Mouse (Mus musculus) adrenal gland, postnatal 10 days (tissue): ENCODE data around the gene Atxn7l3. TPM values are rescaled to one million over a fixed set of nuclear protein-coding genes. Genes with fewer than 3 reads are reported as not detected.
"Not testable (repeated sequence)": the region's sequence is repeated elsewhere in the genome, so short reads cannot be mapped to it uniquely, and the experiment has no call there.

Source experiments
- DNase-seq: peaks from one replicate; pipeline ENCODE4 v3.0.0; 2021; ENCODE audit warnings: mixed read lengths
- total RNA-seq, 2 experiments: library from RNA; stranded (reverse); gene quantifications; 2 replicates each; pipeline ENCODE4 v1.2.3; 2021

Atxn7l3 gene
- total RNA-seq, 2 experiments from 2014 or later = 47.2 to 51.3 TPM

- DNase-seq = peak; percentile 38
Observed at GRCm38 (mm10) chr11:102294887-102295597, 1.4 kb downstream of the Atxn7l3 start.

GRCm38 (mm10) chr11:102294416-102294815 lies 2.0 kb downstream of the Atxn7l3 start:
- no peak for DNase-seq

GRCm38 (mm10) chr11:102293971-102294370 lies 2.5 kb downstream of the Atxn7l3 start:
- DNase-seq = no peak

- no peak for DNase-seq
Observed at GRCm38 (mm10) chr11:102291051-102291535, 5.3 kb downstream of the Atxn7l3 start.

DNA sequence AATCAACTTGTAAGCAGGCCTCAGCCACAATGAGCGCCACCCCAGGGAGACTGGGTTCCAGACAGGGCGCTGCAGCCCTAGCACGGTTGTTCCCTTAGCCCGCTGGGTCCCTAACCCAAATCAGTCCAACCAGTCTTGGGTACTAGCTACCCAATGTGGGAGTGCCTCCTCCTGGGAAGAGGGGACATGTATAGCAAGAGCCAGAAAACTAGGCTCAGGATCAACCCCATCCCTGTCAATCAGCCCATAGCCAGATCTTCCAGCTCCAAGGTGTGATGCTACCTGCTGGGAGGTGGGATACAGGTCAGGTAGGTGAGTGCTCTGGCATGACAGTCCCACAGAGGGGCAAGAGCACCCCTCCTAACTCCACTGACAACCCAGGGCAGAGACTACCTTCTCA lies 6.3 kb downstream of the Atxn7l3 start:
- DNase-seq = no peak

DNA sequence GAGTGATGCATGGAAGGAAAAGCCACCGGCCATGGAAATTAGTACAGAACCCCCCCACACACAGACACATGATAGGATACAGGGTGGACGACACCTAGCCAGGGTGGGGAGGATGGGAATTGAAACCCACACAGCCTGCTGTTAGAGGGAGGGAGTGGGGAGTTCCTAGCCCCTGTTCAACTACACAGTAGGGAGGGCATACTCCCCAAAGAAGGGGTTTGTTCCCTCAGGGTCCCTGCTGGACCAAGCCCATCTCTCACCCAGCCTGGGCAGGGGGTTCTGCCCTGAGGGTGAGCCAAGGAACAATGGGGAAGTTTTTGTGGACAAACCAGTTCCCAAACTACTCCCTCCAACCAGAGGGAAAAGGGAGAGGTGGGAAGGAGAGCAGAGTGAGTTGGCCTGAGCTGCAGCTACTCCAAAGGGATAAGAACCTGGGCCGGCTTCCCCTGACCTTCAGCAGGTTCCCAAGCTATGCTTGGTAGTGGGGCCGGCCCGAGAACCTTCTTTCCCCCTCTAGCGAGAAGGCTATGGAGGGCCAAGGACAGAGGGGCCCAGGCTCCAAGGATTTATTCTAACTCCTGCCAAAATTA lies 6.8 kb downstream of the Atxn7l3 start:
- no peak for DNase-seq

DNA sequence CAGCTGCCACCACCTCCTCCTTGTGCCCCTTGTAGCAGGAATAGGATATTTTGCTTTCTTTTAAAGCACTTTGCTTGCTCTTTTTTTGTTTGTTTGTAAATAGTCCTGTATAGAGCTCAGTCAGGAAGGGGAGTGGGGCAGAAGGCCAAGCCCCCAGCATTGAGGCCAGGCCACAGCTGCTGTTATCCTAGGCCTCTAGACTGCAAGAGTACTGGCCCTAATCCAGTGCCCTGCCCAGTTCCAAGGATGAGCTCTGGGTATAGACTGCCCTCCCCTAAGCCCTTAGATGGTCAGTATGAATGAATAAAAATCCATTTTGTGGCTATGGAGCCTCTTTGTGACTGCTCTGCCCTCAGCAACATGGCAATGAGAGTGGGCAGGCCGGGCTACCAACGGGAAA lies 7.5 kb downstream of the Atxn7l3 start:
- peak; percentile 41 for DNase-seq

DNA sequence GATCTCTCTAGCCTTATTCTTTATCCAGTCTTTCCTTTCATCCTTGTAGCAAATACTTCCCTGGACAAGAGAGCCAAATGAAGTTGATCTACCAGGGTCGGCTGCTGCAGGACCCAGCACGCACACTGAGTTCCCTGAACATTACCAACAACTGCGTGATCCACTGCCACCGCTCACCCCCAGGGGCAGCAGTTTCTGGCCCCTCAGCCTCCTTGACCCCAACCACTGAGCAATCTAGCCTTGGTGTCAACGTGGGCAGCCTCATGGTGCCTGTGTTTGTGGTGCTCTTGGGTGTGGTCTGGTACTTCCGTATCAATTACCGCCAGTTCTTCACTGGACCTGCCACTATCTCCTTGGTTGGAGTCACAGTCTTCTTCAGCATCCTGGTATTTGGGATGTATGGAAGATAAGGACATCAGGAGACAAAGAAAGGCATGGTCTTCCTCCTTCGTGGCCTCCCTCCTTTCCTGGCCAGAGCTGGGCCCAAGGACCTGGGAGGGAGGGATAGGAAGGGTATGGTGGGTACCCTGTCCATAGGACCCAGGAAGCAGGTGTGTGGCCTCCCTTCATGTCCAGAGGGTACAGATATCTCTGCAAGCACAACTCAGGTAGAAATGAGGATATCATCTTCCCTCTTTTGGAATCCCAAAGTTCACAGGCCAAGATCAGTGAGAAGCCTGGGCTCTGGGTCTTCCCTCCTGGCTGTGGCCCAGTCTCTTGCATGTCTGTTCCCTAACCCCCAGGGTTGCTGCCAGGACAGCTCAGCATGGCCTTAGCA lies 8.2 kb downstream of the Atxn7l3 start:
- no peak for DNase-seq

GRCm38 (mm10) chr11:102287485-102287884 lies 8.9 kb downstream of the Atxn7l3 start:
- no peak for DNase-seq

- no peak for DNase-seq
Observed at GRCm38 (mm10) chr11:102285095-102285834, 11.2 kb downstream of the Atxn7l3 start.

DNA sequence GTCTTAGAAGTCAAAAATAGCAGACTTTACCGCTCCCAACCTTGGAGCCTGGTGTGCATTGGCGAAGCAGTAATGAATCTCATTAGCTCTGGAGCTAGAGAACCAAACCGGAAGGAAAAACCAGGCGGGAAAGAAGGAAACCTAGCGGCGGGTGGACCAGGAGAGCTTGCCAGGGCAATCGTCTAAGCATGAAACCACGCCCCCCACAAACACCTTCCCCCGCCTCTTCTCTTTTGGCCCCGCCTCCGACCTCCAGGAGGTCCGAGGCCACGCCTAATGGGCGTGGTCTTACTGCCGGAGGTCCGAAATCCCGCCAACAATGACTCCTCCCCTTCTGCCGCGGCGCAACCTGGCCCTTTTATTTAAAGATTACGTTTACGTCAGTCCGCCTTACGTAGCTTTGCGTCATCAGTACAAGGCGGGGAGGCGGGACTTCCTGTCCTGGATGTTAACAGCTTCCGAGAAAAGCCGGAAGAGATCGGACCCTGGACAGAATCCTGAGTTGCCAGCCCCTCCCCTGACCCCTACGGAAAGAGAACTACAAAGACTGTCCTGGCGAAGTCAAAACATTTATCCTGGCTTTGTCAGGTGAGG lies 11.8 kb downstream of the Atxn7l3 start, which contains the start of gene Tmub2:
Gene Tmub2 (plus strand): TSS at position 431 of the 594 bp plus-strand sequence.
- peak; percentile 96 for DNase-seq

- no peak for DNase-seq
Observed at GRCm38 (mm10) chr11:102283922-102284321, 12.5 kb downstream of the Atxn7l3 start.

DNA sequence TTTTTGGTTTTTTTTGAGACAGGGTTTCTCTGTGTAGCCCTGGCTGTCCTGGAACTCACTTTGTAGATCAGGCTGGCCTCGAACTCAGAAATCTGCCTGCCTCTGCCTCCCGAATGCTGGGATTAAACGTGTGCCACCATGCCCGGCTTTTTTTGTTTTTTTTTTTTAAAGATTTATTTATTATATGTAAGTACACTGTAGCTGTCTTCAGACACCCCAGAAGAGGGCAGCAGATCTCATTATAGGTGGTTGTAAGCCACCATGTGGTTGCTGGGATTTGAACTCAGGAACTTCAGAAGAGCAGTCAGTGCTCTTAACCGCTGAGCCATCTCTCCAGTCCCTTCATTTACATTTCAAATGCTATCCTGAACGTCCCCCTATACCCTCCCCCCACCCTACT lies 16.2 kb downstream of the Atxn7l3 start:
- not testable (repeated sequence) for DNase-seq

DNA sequence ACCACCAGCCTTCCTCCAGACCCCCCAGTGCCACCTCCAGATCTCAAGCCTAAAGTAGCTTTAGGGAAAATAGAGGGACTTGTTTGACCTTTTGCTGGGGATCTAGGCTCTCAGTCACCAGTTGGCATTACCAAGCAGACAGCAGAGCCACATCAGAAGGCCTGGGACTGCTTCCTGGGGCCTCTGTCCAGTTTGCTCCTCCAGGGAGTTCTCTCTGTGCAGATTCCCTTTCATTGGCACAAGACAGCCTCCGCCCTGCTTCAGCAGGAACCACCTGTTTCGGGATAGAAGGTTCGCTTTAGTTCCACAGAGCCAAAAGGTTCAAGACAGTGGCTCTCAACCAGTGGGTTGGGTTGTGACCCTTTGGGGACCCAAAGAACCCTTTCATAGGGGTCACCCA lies 16.8 kb downstream of the Atxn7l3 start:
- DNase-seq = no peak

- DNase-seq = no peak
Observed at GRCm38 (mm10) chr11:102277754-102278153, 18.7 kb downstream of the Atxn7l3 start.

GRCm38 (mm10) chr11:102276411-102276915 lies 20.0 kb downstream of the Atxn7l3 start:
- peak; percentile 58 for DNase-seq

- no peak for DNase-seq
Observed at GRCm38 (mm10) chr11:102268520-102269244, 27.7 kb downstream of the Atxn7l3 start, which contains the start of gene Asb16. Gene Asb16 (plus strand): TSS chr11:102268743.

- DNase-seq = peak; percentile 83
Observed at GRCm38 (mm10) chr11:102267480-102267879, 29.0 kb downstream of the Atxn7l3 start.

DNA sequence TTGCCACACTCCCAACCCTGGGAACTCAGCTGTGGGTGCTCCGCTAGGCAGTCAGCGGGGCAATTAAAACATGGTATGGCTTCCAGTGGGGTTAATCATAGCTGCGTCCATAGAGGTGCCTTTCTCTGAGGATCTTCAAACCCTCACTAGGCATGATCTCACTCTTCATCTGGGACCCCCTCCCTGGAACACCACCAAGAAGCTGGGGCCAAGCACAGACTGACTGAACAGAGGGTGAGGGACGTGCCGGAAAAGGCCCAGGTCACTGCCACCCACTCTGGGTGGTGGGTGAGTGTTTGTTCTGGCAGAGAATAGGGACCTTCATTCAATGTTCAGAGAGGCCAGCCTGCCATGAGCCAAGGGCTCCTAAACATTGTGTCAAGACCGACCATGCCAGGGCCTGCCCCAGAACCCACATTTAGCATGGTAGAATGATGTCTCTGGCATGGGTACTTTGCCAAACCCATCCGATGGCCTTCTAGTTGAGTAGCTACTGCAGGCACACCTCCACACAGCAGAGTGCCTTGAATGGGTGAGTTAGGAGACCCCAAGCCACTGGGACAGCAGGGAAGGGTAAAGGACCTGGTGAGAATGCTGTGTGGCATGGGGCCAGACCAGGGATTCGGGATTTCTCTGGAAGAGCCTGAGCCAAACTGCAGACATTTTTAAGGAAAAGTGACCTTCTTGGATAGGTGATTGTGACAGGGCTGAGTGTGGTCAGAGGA lies 29.6 kb downstream of the Atxn7l3 start:
- no peak for DNase-seq

GRCm38 (mm10) chr11:102265816-102266215 lies 30.6 kb downstream of the Atxn7l3 start:
- DNase-seq = no peak
